Mouse (Mus musculus) MEL (cell line): ENCODE measurements around the gene 1190005I06Rik. TPM values are rescaled to one million over a fixed set of nuclear protein-coding genes. Genes with fewer than 3 reads are reported as not detected.

Experiments used
- DNase-seq: peaks from one replicate; pipeline ENCODE4 v3.0.0; 2011; ENCODE audit warnings: low read depth, low spot score
- H3K27ac ChIP-seq: 2 replicates; pipeline ENCODE4 v1.5.1; 2012; ENCODE audit warnings: low read depth, mild to moderate bottlenecking, control low read depth, low read length, moderate library complexity; ENCODE audit not compliant: control insufficient read depth
- H3K27me3 ChIP-seq, 2 experiments: fragments of 150-350 bp in 1 of 2; sonication (generic) in 1 of 2; 2 replicates each; pipeline ENCODE4 v1.6.1; 2012; ENCODE audit warnings: low read length in 2 of 2, mild to moderate bottlenecking in 2 of 2, improper control_type of control experiment in 1 of 2, moderate library complexity in 1 of 2; ENCODE audit not compliant: insufficient read depth in 2 of 2, control insufficient read depth in 1 of 2
- H3K36me3 ChIP-seq, 2 experiments: 2 replicates each; pipeline ENCODE4 v1.6.1; 2012 to 2014; ENCODE audit warnings: low read length in 2 of 2, improper control_type of control experiment in 1 of 2, inconsistent platforms in 1 of 2, mild to moderate bottlenecking in 1 of 2; ENCODE audit not compliant: insufficient read depth in 2 of 2, control insufficient read depth in 1 of 2
- H3K4me1 ChIP-seq, 2 experiments: fragments of 150-350 bp in 1 of 2; sonication (generic) in 1 of 2; 2 replicates each; pipeline ENCODE4 v1.6.1; 2012; ENCODE audit warnings: low read length in 2 of 2, improper control_type of control experiment in 1 of 2, mild to moderate bottlenecking in 1 of 2; ENCODE audit not compliant: insufficient read depth in 2 of 2, control insufficient read depth in 1 of 2
- H3K4me3 ChIP-seq, 2 experiments: fragments of 150-350 bp in 1 of 2; sonication (generic) in 1 of 2; 2 replicates each; pipeline ENCODE4 v1.5.1; 2012; ENCODE audit warnings: low read depth in 2 of 2, low read length in 2 of 2, mild to moderate bottlenecking in 2 of 2, moderate library complexity in 2 of 2, control low read depth in 1 of 2, improper control_type of control experiment in 1 of 2; ENCODE audit not compliant: control insufficient read depth in 1 of 2, insufficient read depth in 1 of 2
- H3K79me2 ChIP-seq: 2 replicates; pipeline ENCODE4 v1.6.1; 2012; ENCODE audit warnings: mild to moderate bottlenecking, low read length, moderate library complexity; ENCODE audit not compliant: control insufficient read depth, poor library complexity, insufficient read depth
- H3K9ac ChIP-seq: 2 replicates; pipeline ENCODE4 v1.6.1; 2012; ENCODE audit warnings: low read depth, mild to moderate bottlenecking, control low read depth, low read length, moderate library complexity; ENCODE audit not compliant: control insufficient read depth, poor library complexity, severe bottlenecking
- H3K9me3 ChIP-seq: fragments of 150-350 bp; sonication (generic); replicated peaks from 2 replicates; pipeline ENCODE4 v1.6.1; 2012; ENCODE audit warnings: mild to moderate bottlenecking, low read length, improper control_type of control experiment, moderate library complexity; ENCODE audit not compliant: insufficient read depth
- BHLHE40 ChIP-seq: IDR thresholded peaks from 2 replicates; pipeline ENCODE4 v1.6.1; 2012; ENCODE audit warnings: low read depth, mild to moderate bottlenecking, inconsistent platforms, low read length, improper control_type of control experiment, borderline replicate concordance
- CHD2 ChIP-seq: IDR thresholded peaks from 2 replicates; pipeline ENCODE4 v1.6.1; 2011; ENCODE audit warnings: low read length, improper control_type of control experiment
- CTCF ChIP-seq, 3 experiments: IDR thresholded peaks in 2 of 3; conservative IDR thresholded peaks in 1 of 3; 2 replicates each; pipeline ENCODE4 v1.5.1; 2011 to 2012; ENCODE audit warnings: low read length in 3 of 3, low read depth in 2 of 3, mild to moderate bottlenecking in 2 of 3, improper control_type of control experiment in 1 of 3, inconsistent platforms in 1 of 3, mixed read lengths in 1 of 3, moderate library complexity in 1 of 3; ENCODE audit not compliant: control insufficient read depth in 1 of 3, insufficient read depth in 1 of 3, poor library complexity in 1 of 3, severe bottlenecking in 1 of 3
- GABPA ChIP-seq: IDR thresholded peaks from 2 replicates; pipeline ENCODE4 v1.6.1; 2012; ENCODE audit warnings: low read depth, mild to moderate bottlenecking, inconsistent platforms, low read length, improper control_type of control experiment, moderate library complexity
- GATA1 ChIP-seq: IDR thresholded peaks from 2 replicates; pipeline ENCODE4 v1.6.1; 2011; ENCODE audit warnings: low read depth, low read length, improper control_type of control experiment
- KAT2A ChIP-seq: conservative IDR thresholded peaks from 2 replicates; pipeline ENCODE4 v1.6.1; 2012; ENCODE audit warnings: low read depth, low read length, improper control_type of control experiment, inconsistent platforms
- MAX ChIP-seq: IDR thresholded peaks from 2 replicates; pipeline ENCODE4 v1.6.1; 2011; ENCODE audit warnings: low read length, improper control_type of control experiment
- MAZ ChIP-seq: IDR thresholded peaks from 2 replicates; pipeline ENCODE4 v1.6.1; 2012; ENCODE audit warnings: low read depth, mild to moderate bottlenecking, inconsistent platforms, low read length, improper control_type of control experiment
- MEF2A ChIP-seq: IDR thresholded peaks from 2 replicates; pipeline ENCODE4 v1.6.1; 2014; ENCODE audit warnings: low read depth, mild to moderate bottlenecking, inconsistent platforms, low read length, improper control_type of control experiment; ENCODE audit not compliant: poor library complexity, insufficient replicate concordance, severe bottlenecking; ENCODE audit errors: extremely low read depth
- RAD21 ChIP-seq: IDR thresholded peaks from 2 replicates; pipeline ENCODE4 v1.6.1; 2011; ENCODE audit warnings: mild to moderate bottlenecking, low read depth, low read length, improper control_type of control experiment
- SMC3 ChIP-seq: IDR thresholded peaks from 2 replicates; pipeline ENCODE4 v1.6.1; 2011; ENCODE audit warnings: low read depth, low read length, improper control_type of control experiment
- TBP ChIP-seq: IDR thresholded peaks from 2 replicates; pipeline ENCODE4 v1.8.0; 2011; ENCODE audit warnings: low read depth, low read length, improper control_type of control experiment
- USF2 ChIP-seq, 2 experiments: IDR thresholded peaks; 2 replicates each; pipeline ENCODE4 v1.6.1; 2011 to 2012; ENCODE audit warnings: improper control_type of control experiment in 2 of 2, low read length in 2 of 2, borderline replicate concordance in 1 of 2, inconsistent platforms in 1 of 2, low read depth in 1 of 2, mild to moderate bottlenecking in 1 of 2; ENCODE audit not compliant: insufficient read depth in 1 of 2
- ZC3H11A ChIP-seq: IDR thresholded peaks from 2 replicates; pipeline ENCODE4 v1.6.1; 2012; ENCODE audit warnings: low read depth, mild to moderate bottlenecking, inconsistent platforms, low read length, improper control_type of control experiment
- ZMIZ1 ChIP-seq: IDR thresholded peaks from 2 replicates; pipeline ENCODE4 v1.6.1; 2012; ENCODE audit warnings: low read depth, mild to moderate bottlenecking, inconsistent platforms, low read length, improper control_type of control experiment, moderate library complexity
- polyA plus RNA-seq, 2 experiments: library from polyadenylated mRNA; stranded (reverse) in 1 of 2; unstranded in 1 of 2; fragments of >175 nt in 1 of 2; fragments of >200 nt in 1 of 2; gene quantifications; 2 replicates each; pipeline versions ENCODE4 v1.2.1 to v1.2.4; 2012; ENCODE audit warnings: low replicate concordance in 2 of 2, low read depth in 1 of 2; ENCODE audit not compliant: insufficient read length in 2 of 2, insufficient read depth in 1 of 2, missing spikeins in 1 of 2
- total RNA-seq: library from RNA; depleted of rRNA; stranded (reverse); fragments of 300-350 nt; gene quantifications from 2 replicates; pipeline ENCODE4 v1.2.3, GENCODE M21; 2012

Gene 1190005I06Rik
- total and polyA plus RNA-seq, 3 experiments, result 2.1 to 2.3 TPM; not detected in 1

- TF ChIP-seq TBP, result no peak
- TF ChIP-seq USF2 (IDR thresholded peaks at IDR 0.05; ENCODE audit: borderline replicate concordance in 1 of 2, insufficient read depth in 1 of 2, low read depth in 1 of 2, low read length in 2 of 2), result no peak
- no peak for TF ChIP-seq BHLHE40
- TF ChIP-seq MEF2A, result no peak
- TF ChIP-seq CTCF (IDR thresholded peaks at IDR 0.05 in 2 of 3, conservative IDR thresholded peaks at IDR 0.05 in 1 of 3; ENCODE audit: control insufficient read depth in 1 of 3, insufficient read depth in 1 of 3, low read depth in 2 of 3, low read length in 3 of 3, poor library complexity in 1 of 3, severe bottlenecking in 1 of 3), result peak; percentile 75 to 96 (median 85)
- no peak for TF ChIP-seq CHD2
- 0 out of 2 replicates have a peak, but pooled peaks have one; percentile 25 for TF ChIP-seq MAX
- TF ChIP-seq ZMIZ1, result no peak
- no peak for TF ChIP-seq GATA1
- TF ChIP-seq SMC3, result peak; percentile 73
- peak; percentile 30 for TF ChIP-seq RAD21
- peak; percentile 32; the same call in 1 of the 2 replicates for TF ChIP-seq ZC3H11A
- no peaks in the 10 kb centered on the region for H3K27me3 ChIP-seq
- no peak overlapping the region for H3K27ac ChIP-seq
- H3K9ac ChIP-seq, result no peak overlapping the region
- H3K9me3 ChIP-seq, result no peaks in the 10 kb centered on the region
- no peaks in the 10 kb centered on the region for H3K4me1 ChIP-seq
- H3K4me3 ChIP-seq, result no peak overlapping the region
- no peaks in the 10 kb centered on the region for H3K79me2 ChIP-seq
- DNase-seq, result peak; percentile 83
- no peaks in the 10 kb centered on the region; a peak in 1 of 4 replicates for H3K36me3 ChIP-seq
These were observed 51.5 kb downstream of the 1190005I06Rik start for GRCm38 (mm10) chr8:120595963-120596362.

GRCm38 (mm10) chr8:120594571-120594970 is 52.9 kb downstream of the 1190005I06Rik start:
- no peak overlapping the region for H3K4me3 ChIP-seq
- H3K9me3 ChIP-seq, result no peaks in the 10 kb centered on the region
- H3K79me2 ChIP-seq, result no peaks in the 10 kb centered on the region
- H3K27me3 ChIP-seq, result no peaks in the 10 kb centered on the region
- peaks cover 3 to 5% of the 10 kb centered on the region in 2 experiments; a peak in 3 of 4 replicates for H3K4me1 ChIP-seq
- DNase-seq, result peak; percentile 70
- H3K27ac ChIP-seq, result no peak overlapping the region
- H3K36me3 ChIP-seq, result peaks cover 0 to 6% of the 10 kb centered on the region in 2 experiments; a peak in 1 of 4 replicates
- TF ChIP-seq MAX (no peak), MAZ (no peak), KAT2A (no peak), RAD21 (peak; percentile 34), GABPA (no peak), SMC3 (peak; percentile 47), CTCF (IDR thresholded peaks at IDR 0.05 in 2 of 3, conservative IDR thresholded peaks at IDR 0.05 in 1 of 3; ENCODE audit: control insufficient read depth in 1 of 3, insufficient read depth in 1 of 3, low read depth in 2 of 3, low read length in 3 of 3, poor library complexity in 1 of 3, severe bottlenecking in 1 of 3) (peak; percentile 71 to 88 (median 77))
- H3K9ac ChIP-seq, result no peak overlapping the region
